Mouse (Mus musculus): ENCODE measurements around the gene Nhlrc3. TPM values are rescaled to one million over a fixed set of nuclear protein-coding genes. Genes with fewer than 3 reads are reported as not detected.

The Nhlrc3 gene
- total RNA-seq (2023), result 13.2 TPM

DNA sequence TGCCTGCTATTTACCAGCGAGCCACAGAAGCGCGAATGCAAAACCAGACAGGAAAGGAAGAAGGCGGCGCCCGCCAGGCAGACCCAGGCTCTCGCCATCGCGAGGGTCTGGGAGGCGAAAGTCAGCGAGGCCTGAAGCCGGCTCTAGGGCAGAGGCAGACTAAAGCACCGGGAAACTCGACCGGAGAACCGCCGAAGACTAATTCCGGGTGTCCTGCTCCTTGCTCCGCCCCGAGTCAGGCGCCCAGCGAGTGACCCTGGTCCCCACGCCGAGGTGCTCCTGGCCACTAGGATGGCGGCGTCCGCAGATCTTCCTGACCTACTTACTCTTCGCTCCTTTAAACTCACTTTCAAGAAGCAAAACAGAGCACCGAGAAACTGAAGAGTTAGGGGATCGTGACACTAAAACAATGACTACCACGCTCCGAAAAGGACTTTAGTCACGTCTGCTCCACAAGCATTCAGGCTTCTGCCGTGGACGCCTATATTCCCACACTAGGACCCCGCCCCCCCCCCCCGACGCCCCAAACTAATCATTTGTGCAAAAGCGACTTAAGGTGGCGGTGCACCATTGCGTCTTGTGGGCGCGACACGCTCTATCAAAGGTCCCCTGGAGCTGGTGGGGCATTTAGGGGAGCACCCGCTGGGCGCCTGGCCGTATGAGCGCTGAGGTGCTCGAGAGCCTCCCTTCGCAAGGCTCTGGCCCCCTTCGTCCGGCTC lies at the start of gene Nhlrc3, which contains the start of gene Proser1:
Nhlrc3 (minus strand) TSS at position 287 of the 719 bp plus-strand sequence.
Proser1 (plus strand) TSS at position 621 of the 719 bp plus-strand sequence.

GRCm38 (mm10) chr3:53488353-53488752 lies 25.2 kb upstream of the Nhlrc3 start, which contains the start of gene Stoml3:
Gene Stoml3, plus strand, starts transcription at chr3:53488653.

Other genes starting within 250 kb of the Nhlrc3 start
- 42.5 TPM for gene Proser1, start 334 bp upstream of the Nhlrc3 start, total RNA-seq (2023)
- not detected for gene Stoml3, start 25.3 kb upstream of the Nhlrc3 start, total RNA-seq (2023)
- not detected for gene Frem2, start 194.0 kb upstream of the Nhlrc3 start, total RNA-seq (2023)

Data from CD8-positive naive resting alpha-beta T cell, adult 57 days (primary cell).